Mouse (Mus musculus) adrenal gland, postnatal 36 days (tissue): ENCODE measurements around the gene Zfp978. TPM values are rescaled to one million over a fixed set of nuclear protein-coding genes. Genes with fewer than 3 reads are reported as not detected.
"Not testable (repeated sequence)": the region's sequence is repeated elsewhere in the genome, so short reads cannot be mapped to it uniquely, and the experiment has no call there.

Source experiments
- DNase-seq, 2 experiments: peaks; one replicate each; pipeline ENCODE4 v3.0.0; 2021; ENCODE audit warnings: mixed read lengths in 1 of 2
- long read RNA-seq, 2 experiments: library from polyadenylated mRNA; stranded (forward); transcript quantifications; one replicate each; pipeline ENCODE4 v2.0.0; 2021; ENCODE audit warnings: borderline sequencing depth in 2 of 2
- total RNA-seq, 2 experiments: library from RNA; stranded (reverse); gene quantifications; 2 replicates each; pipeline ENCODE4 v1.2.3; 2021

Zfp978 gene
- total RNA-seq, result under 1 TPM in 1 of 2 experiments, not detected in 1; 0.33 TPM
- long read RNA-seq, experiment 1, result 0 reads
- long read RNA-seq, experiment 2, result 0 reads

GRCm38 (mm10) chr4:147361003-147361402 lies at the start of gene Zfp978:
Gene Zfp978 (plus strand): TSS chr4:147361303.
- DNase-seq, result not testable (repeated sequence)

DNA sequence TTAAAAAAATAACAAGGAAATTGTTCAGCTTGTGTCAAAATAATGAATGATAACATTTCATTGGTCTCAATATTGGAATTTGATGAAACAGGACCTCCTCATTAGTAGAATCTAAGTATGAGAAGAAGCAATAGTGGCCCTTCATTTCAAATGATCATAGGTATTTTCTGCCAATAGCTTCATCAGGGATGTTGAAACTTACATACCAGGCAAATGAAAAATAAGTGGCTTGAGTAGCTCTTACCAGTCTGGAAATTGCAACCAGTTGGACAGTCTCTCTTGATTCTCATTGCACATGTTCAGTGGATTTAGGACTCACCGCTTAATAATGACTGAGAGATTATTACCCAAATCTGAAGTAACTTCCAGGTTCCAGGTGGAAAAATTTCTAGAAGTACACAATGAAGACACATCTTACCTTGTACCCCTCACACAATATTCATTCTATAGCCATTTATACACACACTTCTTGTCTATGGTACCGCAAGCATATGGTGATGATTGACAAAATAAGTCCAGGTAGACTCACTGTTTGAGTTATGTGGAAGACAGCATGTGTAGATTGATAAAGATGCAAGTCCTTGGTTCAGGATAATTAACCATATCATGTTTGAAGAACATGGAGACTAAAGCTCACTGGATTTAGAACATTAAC lies 25.9 kb upstream of the Zfp978 start:
- DNase-seq, result not testable (repeated sequence)

DNA sequence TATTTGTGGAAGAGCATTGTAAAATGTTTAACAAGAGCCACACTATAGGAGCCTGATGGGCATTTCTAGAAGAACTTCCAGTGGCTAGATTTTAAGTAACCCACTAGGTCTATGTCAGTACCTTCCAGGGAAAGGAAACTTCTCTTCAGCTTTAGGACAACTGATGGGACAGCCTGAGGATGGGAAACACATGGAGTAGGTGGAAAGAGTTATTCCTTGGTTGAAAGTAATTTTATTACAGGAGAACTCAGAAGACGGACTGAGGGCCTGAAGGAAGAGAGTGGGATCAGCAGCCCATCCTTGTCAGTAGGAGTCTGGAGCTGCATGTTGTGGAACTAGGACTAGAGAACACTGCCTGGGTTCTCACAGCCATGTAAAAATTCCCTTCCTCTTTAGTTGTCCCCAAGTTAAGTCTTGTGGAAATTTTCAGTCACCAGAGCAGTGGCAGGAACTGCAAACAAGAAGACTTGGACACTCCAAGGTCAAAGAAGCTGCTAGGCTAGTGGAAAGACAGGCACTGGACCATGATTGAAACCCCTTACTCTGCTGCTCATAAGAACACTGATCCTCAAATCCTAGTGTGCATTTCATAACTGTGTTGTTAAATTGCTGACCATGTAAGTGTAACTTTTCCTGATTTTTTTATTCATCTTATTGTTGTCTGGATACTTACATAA lies 25.3 kb upstream of the Zfp978 start:
- not testable (repeated sequence) for DNase-seq

GRCm38 (mm10) chr4:147336368-147337195 lies 24.5 kb upstream of the Zfp978 start:
- DNase-seq, result not testable (repeated sequence)

- not testable (repeated sequence) for DNase-seq
Observed at GRCm38 (mm10) chr4:147337520-147337919, 23.6 kb upstream of the Zfp978 start.

GRCm38 (mm10) chr4:147338032-147338610 lies 23.0 kb upstream of the Zfp978 start:
- no peak for DNase-seq

DNA sequence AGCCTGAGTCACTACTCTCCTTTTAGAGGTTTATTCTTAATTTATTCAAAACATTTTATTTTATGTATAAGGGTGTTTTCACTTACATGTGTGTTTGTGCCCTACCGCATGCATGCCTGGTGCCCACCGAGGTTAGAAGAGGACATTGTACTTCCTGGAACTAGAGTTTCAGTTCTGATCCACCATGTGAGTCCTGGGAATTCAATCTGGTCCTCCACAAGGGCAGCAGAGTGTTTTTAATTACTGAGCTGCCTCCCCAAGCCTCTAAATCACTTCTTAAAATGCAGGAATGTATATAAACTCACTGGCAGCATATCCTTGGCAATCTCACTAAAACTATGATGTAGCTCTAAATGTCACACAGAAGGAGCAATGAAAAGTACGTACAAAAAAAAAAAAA lies 22.4 kb upstream of the Zfp978 start:
- DNase-seq, result not testable (repeated sequence)

GRCm38 (mm10) chr4:147339601-147340219 lies 21.4 kb upstream of the Zfp978 start:
- not testable (repeated sequence) for DNase-seq

- not testable (repeated sequence) for DNase-seq
Observed at GRCm38 (mm10) chr4:147340236-147340635, 20.9 kb upstream of the Zfp978 start.

- not testable (repeated sequence) for DNase-seq
Observed at GRCm38 (mm10) chr4:147340876-147341275, 20.2 kb upstream of the Zfp978 start.

- DNase-seq, result not testable (repeated sequence)
Observed at GRCm38 (mm10) chr4:147343042-147343908, 17.8 kb upstream of the Zfp978 start.

GRCm38 (mm10) chr4:147345061-147345554 lies 16.0 kb upstream of the Zfp978 start:
- DNase-seq, result not testable (repeated sequence)

- DNase-seq, result not testable (repeated sequence)
Observed at GRCm38 (mm10) chr4:147346361-147347035, 14.6 kb upstream of the Zfp978 start.

DNA sequence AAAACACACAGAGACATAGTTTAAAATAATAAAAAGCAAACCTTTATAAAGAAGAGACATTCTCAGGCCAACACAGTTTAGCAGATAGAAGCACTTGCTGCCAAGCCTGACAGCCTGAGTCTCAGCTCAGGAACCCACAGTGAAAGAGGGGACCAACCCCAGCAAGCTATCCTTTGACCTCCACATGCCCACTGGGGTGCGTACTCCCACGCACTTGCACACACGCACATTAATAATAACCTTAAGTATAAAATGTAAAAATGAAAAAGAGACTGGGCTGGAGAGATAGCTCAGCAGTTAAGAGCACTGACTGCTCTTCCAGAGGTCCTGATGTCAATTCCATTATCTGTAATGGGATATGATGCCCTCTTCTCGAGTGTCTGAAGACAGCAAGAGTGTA lies 13.8 kb upstream of the Zfp978 start:
- DNase-seq, result not testable (repeated sequence)

DNA sequence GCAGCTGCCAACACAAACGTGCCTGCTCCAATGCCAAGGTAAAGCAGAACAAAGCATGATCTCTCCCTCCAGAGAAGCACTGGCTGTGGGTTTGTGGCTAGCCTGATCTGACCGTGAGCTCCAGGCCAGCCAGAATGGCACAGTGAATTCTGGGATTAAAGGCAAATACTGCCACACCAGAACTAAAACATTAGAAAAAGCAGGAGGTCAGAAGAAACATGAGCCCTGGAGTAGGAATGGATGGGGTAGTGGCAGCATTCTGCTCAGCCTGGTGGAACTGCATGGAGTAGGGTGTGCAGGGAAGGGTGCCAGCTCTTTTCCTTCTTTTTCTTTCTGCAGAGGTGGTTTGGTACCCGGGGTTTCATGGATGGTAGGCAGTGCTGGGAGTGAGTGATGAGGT lies 13.2 kb upstream of the Zfp978 start:
- not testable (repeated sequence) for DNase-seq

- not testable (repeated sequence) for DNase-seq
Observed at GRCm38 (mm10) chr4:147348401-147348800, 12.7 kb upstream of the Zfp978 start.

DNA sequence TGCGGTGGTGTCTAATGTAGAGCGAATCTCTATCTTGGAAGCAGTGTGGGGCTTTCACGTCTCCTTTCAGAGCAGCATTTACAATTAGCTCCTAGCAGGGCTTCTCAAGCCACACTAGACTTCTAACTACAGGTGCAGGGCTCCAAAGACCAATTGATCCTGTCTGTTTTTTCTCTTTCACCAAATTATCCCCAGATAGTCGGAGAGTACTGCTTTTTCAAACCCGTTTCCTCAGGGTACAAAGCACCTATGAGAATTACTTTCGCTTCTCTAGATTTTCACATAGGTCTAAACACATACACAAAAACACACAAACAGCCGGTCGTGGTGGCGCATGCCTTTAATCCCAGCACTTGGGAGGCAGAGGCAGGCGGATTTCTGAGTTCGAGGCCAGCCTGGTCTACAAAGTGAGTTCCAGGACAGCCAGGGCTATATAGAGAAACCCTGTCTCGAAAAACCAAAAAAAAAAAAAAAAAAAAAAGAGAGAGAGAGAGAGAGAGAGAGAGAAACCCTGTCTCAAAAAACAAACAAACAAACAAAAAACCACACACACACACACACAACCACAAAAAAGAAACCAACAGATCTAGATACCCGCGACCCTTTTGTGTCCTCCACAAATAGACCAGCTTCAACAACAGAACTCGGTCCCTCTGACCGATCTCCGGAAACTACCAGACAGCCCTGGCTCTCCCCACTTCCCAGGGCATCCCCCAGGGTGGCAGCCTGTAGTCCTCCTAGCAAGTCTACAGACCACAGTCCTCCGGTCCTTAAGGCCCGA lies 12.0 kb upstream of the Zfp978 start:
- not testable (repeated sequence) for DNase-seq

DNA sequence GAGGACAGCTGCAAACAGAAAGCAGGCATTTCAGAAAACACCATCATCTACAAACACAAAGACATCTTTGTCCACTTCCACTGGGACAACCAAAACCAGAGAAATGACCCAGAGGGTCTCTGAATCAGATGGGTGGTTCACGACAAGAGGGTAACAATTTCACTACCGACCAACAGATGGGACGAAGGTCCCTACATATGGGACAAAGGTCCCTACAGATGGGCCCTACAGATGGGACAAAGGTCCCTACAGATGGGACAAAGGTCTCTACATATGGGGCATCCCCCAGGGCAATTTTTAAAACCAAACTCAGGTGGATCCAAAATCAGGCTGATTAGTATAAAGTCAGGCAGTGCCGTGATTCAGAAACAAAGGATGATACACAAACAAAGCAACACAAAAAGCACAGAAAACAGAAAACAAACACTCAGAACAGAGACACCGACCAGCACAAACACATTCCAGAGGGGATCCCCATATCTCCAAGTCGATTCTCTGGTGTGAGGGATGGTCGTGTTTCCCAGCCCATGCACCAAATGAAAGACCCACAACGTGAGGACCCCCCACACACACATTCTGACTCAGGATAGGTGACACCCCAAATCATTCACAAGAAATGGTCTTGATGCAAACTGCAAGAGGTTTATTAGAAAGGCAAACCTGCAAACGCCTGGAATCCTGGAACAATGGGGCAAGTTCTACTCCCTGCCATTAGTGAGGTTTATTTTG lies 11.3 kb upstream of the Zfp978 start:
- not testable (repeated sequence) for DNase-seq
